Mouse (Mus musculus) yolk sac, embryonic 10.5 days (tissue): Measurements from ENCODE around the gene Gm9903.
A peak's percentile ranks its signal among the peaks of the same experiment; 100 is the strongest.

Experiments
- DNase-seq: peaks from one replicate; pipeline ENCODE4 v3.0.0-alpha.2; 2017; ENCODE audit warnings: low spot score

Gm9903 gene

GRCm38 (mm10) chr5:33629301-33629987 is at the start of gene Gm9903, which contains the start of gene Fam53a:
Gene Gm9903, plus strand, starts transcription at chr5:33629925.
Gene Fam53a, minus strand, starts transcription at chr5:33629635.
- peak; percentile 98 for DNase-seq

GRCm38 (mm10) chr5:33580336-33580735 is 49.4 kb upstream of the Gm9903 start:
- DNase-seq, result no peak

GRCm38 (mm10) chr5:33587498-33588058 is 42.1 kb upstream of the Gm9903 start:
- no peak for DNase-seq

- DNase-seq, result no peak
Measured at GRCm38 (mm10) chr5:33588066-33588465, 41.7 kb upstream of the Gm9903 start.

- peak; percentile 50 for DNase-seq
Measured at GRCm38 (mm10) chr5:33589221-33589888, 40.4 kb upstream of the Gm9903 start.

GRCm38 (mm10) chr5:33593620-33594019 is 36.1 kb upstream of the Gm9903 start:
- no peak for DNase-seq

GRCm38 (mm10) chr5:33605314-33605713 is 24.4 kb upstream of the Gm9903 start:
- no peak for DNase-seq

GRCm38 (mm10) chr5:33606631-33607030 is 23.1 kb upstream of the Gm9903 start:
- DNase-seq, result no peak

GRCm38 (mm10) chr5:33607434-33607833 is 22.3 kb upstream of the Gm9903 start:
- no peak for DNase-seq

- no peak for DNase-seq
Measured at GRCm38 (mm10) chr5:33609226-33609625, 20.5 kb upstream of the Gm9903 start.

- no peak for DNase-seq
Measured at GRCm38 (mm10) chr5:33611795-33612194, 17.9 kb upstream of the Gm9903 start.

GRCm38 (mm10) chr5:33614391-33614790 is 15.3 kb upstream of the Gm9903 start:
- DNase-seq, result no peak

GRCm38 (mm10) chr5:33622671-33623070 is 7.1 kb upstream of the Gm9903 start:
- DNase-seq, result no peak

- no peak for DNase-seq
Measured at GRCm38 (mm10) chr5:33623766-33624165, 6.0 kb upstream of the Gm9903 start.

- DNase-seq, result no peak
Measured at GRCm38 (mm10) chr5:33627968-33628367, 1.8 kb upstream of the Gm9903 start.

- DNase-seq, result no peak
Measured at GRCm38 (mm10) chr5:33628820-33629300, 865 bp upstream of the Gm9903 start.

GRCm38 (mm10) chr5:33630061-33630460 is 336 bp downstream of the Gm9903 start:
- no peak for DNase-seq

GRCm38 (mm10) chr5:33630615-33631014 is 890 bp downstream of the Gm9903 start:
- no peak for DNase-seq

GRCm38 (mm10) chr5:33632526-33632925 is 2.8 kb downstream of the Gm9903 start:
- no peak for DNase-seq

- no peak for DNase-seq
Measured at GRCm38 (mm10) chr5:33635361-33635760, 5.6 kb downstream of the Gm9903 start.

- no peak for DNase-seq
Measured at GRCm38 (mm10) chr5:33637606-33638350, 8.1 kb downstream of the Gm9903 start.

- DNase-seq, result no peak
Measured at GRCm38 (mm10) chr5:33638826-33639225, 9.1 kb downstream of the Gm9903 start.
